Mouse (Mus musculus) CD8-positive naive resting alpha-beta T cell, adult 2 months (primary cell): ENCODE data around the gene Rimbp3.

Source experiments
- DNase-seq, 2 experiments: peaks; one replicate each; pipeline ENCODE4 v3.0.0; 2022; ENCODE audit warnings: low read depth in 2 of 2, low spot score in 2 of 2

Rimbp3 gene

DNA sequence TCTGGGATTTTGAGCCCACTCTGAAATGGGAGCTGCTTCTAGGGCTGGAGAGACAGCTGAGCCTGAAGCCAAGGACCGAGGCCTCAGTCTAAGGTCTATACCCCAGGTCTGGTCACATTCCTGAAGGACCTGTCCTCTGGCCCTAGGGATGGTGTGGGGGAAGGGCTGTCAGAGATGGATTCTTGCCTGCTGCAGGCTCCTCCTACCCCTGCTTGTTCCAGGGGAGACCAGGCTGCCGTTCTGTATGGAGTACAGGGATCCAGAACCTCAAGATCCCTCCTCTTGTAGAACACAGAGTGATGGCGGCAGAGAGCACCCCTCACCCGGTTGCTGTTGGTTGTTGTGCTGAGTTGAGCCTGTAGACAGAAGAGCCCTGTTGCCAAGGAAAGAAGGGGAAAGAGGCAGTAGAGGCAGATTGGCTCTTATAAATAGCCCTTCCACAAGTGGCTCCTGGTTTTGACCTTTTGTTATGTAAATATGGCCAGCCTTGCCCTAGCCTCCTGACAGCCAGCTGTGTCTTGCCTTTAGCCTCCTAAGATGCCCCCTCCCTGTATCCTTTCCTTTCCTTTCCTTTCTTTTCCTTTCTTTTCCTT, 45.7 kb downstream of the Rimbp3 start:
- no peak for DNase-seq

DNA sequence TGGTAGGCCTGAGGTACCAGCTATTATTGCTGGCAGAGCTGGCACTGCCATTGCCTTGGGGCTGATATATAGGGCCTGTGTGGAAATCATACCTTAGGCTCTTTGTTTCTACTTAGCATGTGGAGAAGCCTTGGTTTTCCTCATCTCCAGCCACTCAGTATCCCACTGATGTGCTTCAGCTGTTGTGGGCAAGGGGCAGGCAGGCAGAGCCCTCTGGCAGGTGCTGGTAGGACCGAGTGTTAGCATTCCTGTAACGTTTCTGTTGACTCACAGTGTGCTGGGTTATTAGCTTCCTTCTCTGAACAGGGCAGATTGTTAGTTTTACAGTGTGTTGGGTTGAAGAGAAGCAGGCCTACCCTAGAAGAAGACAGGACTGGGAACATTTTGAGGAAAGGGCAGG, 46.9 kb downstream of the Rimbp3 start:
- no peak for DNase-seq

DNA sequence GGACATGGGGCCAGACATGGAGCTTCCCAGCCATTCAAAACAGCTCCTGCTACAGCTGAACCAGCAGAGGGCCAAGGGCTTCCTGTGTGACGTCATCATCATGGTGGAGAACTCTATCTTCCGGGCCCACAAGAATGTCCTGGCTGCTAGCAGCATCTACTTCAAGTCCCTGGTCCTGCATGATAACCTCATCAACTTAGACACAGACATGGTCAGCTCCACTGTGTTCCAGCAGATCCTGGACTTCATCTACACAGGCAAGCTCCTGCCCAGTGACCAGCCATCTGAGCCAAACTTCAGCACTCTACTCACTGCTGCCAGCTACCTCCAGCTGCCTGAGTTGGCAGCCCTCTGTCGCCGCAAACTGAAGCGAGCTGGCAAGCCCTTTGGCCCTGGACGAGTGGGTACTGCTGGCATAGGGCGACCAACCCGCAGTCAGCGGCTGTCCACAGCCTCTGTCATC, 49.0 kb downstream of the Rimbp3 start:
- DNase-seq: no peak

DNA sequence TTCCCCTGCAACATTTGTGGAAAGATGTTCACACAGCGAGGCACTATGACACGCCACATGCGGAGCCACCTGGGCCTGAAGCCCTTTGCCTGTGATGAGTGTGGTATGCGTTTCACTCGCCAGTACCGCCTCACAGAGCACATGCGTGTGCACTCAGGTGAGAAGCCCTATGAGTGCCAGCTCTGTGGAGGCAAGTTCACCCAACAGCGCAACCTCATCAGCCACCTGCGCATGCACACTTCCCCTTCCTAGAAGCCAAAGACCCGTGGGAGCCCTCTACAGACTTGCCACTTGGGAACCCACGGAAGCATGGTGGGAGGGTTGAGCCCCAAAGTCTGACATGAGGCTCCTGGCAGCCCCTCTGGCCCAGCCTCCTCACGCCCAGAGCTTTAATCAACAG, 50.5 kb downstream of the Rimbp3 start:
- DNase-seq: no peak

DNA sequence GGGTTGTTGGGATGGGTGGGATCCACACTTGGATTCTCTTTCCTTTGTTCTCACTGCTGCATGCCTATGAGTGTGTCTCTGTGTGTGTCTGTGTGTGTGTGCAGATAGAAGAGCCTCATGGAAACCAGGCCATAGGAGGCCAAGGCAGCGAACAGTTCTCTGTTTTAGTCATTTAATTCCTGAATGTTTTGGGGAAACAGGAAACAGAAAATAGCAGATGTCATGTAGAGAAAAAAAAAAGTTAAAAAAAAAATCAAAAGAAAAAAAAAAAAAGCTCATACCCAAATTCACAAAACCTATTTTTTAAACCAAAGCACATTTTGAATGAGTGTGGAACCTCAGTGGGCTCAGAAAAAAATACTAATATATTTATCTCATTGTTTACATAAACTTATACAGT, 52.9 kb downstream of the Rimbp3 start:
- no peak for DNase-seq
